Mouse (Mus musculus) gastrocnemius, adult 2 months (tissue): ENCODE measurements at regions not wholly inside any gene's neighbourhood (a gene's known extent, or its start where the extent isn't known, plus 50 kb on each side); places are given as distances from the start of the nearest gene placed in this dataset.

Experiments
- DNase-seq: peaks from one replicate; pipeline ENCODE4 v3.0.0; 2022
- H3K27ac ChIP-seq: fragments of 200-600 bp; 2 replicates; pipeline ENCODE4 v1.8.1; 2022; ENCODE audit warnings: mild to moderate bottlenecking
- H3K4me3 ChIP-seq: fragments of 200-600 bp; 2 replicates; pipeline ENCODE4 v1.8.1; 2022; ENCODE audit warnings: mild to moderate bottlenecking, moderate library complexity
- CTCF ChIP-seq: fragments of 200-600 bp; IDR thresholded peaks from 2 replicates; pipeline ENCODE4 v1.8.1; 2022; ENCODE audit warnings: antibody characterized with exemption, mild to moderate bottlenecking, moderate library complexity
- intact Hi-C: fragments of 180-260 bp; cut with DNase I; formaldehyde crosslinking; loops from one replicate; pipeline ENCODE4 v1.15.1; 2025

- DNase-seq = no peak
- intact Hi-C loops = no loop called here
- H3K4me3 ChIP-seq = no peak overlapping the region
- no peak for TF ChIP-seq CTCF
- no peak overlapping the region for H3K27ac ChIP-seq
These were observed 98.9 kb downstream of the Mab21l3 start for GRCm38 (mm10) chr3:101749841-101750240.

DNA sequence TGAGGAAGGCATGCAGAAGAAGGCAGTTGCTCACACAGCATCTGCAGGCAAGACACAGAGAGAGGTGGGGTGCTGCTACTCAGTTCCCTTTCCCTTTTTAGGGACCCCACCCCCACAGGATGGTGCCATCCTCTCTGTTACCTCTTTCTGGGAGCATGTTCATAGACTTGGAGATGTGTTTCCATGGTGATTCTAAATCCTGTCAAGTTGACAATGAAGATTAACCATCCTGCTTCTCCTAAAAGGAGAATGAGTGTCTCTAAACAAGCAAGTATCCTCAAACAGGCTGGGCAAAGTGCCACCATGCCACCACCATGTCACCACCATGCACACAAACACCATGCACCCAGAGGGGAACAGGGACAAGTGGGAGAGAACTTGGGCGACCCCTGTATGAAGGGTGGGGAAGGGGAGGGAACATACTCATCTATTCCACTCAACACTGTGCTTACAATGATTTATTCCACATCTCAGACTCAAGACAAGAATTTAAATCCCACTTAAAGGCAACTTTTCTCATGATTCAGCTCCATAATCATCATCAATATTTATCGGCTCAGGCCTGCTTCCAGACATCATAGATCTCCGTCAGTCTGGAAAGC lies 99.6 kb downstream of the Mab21l3 start:
- no peak overlapping the region for H3K27ac ChIP-seq
- no peak overlapping the region for H3K4me3 ChIP-seq
- intact Hi-C loops = no loop called here
- no peak for TF ChIP-seq CTCF
- no peak for DNase-seq

DNA sequence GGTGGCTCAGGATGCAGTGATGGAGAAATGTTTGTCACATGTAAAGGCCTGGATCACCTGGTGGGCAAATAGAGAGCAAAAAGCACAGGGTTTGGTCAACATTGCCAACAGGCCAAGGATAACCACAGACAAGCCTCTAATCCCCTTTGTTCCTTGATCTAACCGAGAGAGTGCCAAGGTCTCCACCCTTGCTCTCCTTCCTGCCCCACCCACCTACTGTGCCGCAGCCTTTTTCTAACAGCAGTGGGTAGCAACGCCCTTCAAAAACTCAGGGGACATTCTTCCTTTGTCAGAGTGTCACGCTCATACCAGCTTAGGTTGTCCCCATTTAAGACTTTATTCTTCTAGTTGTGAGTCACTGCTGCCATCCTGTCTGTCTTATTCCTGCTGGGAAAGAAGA lies 100.6 kb downstream of the Mab21l3 start:
- intact Hi-C loops = no loop called here

GRCm38 (mm10) chr3:101740906-101741305 lies 107.9 kb downstream of the Mab21l3 start:
- intact Hi-C loops = no loop called here
- no peak for DNase-seq
- no peak overlapping the region for H3K4me3 ChIP-seq
- TF ChIP-seq CTCF = no peak
- no peak overlapping the region for H3K27ac ChIP-seq

More for the DNA sequence above, 100.6 kb downstream of the Mab21l3 start:
- H3K27ac ChIP-seq = no peak overlapping the region
- TF ChIP-seq CTCF = no peak
- H3K4me3 ChIP-seq = no peak overlapping the region
- DNase-seq = no peak

DNA sequence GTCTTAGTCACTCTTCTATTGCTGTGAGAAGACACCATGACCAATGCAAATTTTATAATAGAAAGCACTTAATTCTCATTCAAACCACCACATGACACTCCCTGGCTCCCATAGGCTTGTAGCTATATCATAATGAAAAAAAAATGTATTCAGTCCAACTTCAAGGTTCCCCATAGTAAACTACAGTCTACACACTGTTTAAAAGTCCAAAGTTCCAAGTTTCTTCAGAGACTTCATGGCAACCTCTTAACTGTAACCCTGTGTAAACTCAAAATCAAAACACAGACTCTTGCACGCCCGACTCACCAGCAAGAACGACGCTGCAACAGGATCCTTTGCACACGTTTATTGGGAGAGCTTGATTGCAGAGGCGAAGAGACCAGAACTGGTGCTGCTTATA lies 111.6 kb downstream of the Mab21l3 start:
- H3K27ac ChIP-seq = no peak overlapping the region
- H3K4me3 ChIP-seq = no peak overlapping the region
- no peak for DNase-seq
- intact Hi-C loops = no loop called here
- no peak for TF ChIP-seq CTCF

DNA sequence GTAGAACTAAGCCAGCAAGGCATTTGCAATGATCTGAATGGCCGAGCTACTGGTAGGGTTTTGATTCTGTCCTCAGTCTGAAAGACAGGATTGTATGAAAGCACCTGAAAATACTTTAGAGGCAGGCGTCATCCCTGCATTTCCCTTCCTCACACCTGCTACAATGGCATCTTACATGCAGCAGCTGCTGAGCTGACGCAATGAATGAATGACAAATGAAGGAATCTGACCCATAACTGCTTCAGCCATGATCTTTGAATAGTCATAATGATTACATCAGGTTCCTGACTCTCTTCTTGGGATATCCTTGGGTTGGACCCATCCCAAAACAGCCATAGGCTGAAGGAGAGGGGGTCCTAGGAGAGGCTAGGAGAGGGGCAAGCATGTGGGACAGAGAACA lies 119.7 kb downstream of the Mab21l3 start:
- no peak for TF ChIP-seq CTCF
- no peak for DNase-seq
- intact Hi-C loops = no loop called here
- no peak overlapping the region for H3K27ac ChIP-seq
- H3K4me3 ChIP-seq = no peak overlapping the region

- H3K27ac ChIP-seq = no peak overlapping the region
- no peak overlapping the region for H3K4me3 ChIP-seq
- DNase-seq = no peak
- no peak for TF ChIP-seq CTCF
- intact Hi-C loops = no loop called here
These were observed 118.4 kb upstream of the Atp1a1 start for GRCm38 (mm10) chr3:101722926-101723325.

GRCm38 (mm10) chr3:101722001-101722400 lies 117.5 kb upstream of the Atp1a1 start:
- H3K27ac ChIP-seq = no peak overlapping the region
- H3K4me3 ChIP-seq = no peak overlapping the region
- no peak for DNase-seq
- intact Hi-C loops = no loop called here
- no peak for TF ChIP-seq CTCF

DNA sequence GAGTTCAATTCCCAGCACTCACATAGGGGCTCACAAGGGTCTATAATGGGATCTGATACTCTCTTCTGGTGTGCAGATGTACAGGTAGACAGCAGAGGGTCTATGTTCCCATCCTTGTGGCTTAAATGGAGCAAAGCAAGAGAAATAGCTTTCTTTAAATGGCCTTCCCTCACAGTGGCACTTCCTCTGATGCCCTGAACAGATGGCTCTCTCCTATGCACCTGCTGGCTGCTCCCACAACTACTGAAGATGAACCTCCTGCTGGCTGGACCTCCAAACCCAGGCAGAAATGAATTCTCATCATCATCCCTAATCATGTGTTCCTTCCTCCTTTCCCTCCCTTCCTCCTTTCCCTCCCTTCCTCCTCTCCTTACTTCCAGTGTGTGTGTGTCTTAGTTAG lies 110.9 kb upstream of the Atp1a1 start:
- no peak for TF ChIP-seq CTCF
- no peak for DNase-seq
- Histone ChIP-seq H3K27ac (no peak overlapping the region), H3K4me3 (no peak overlapping the region)
- intact Hi-C loops = no loop called here

GRCm38 (mm10) chr3:101714810-101715209 lies 110.3 kb upstream of the Atp1a1 start:
- DNase-seq = no peak
- intact Hi-C loops = no loop called here
- TF ChIP-seq CTCF = no peak
- no peak overlapping the region for H3K27ac ChIP-seq
- H3K4me3 ChIP-seq = no peak overlapping the region

- TF ChIP-seq CTCF = no peak
- Histone ChIP-seq H3K4me3 (no peak overlapping the region), H3K27ac (peak overlapping the region; percentile 70; the same call in 1 of the 2 replicates)
- DNase-seq = no peak
- intact Hi-C loops = no loop called here
These were observed 109.2 kb upstream of the Atp1a1 start for GRCm38 (mm10) chr3:101713669-101714068.

DNA sequence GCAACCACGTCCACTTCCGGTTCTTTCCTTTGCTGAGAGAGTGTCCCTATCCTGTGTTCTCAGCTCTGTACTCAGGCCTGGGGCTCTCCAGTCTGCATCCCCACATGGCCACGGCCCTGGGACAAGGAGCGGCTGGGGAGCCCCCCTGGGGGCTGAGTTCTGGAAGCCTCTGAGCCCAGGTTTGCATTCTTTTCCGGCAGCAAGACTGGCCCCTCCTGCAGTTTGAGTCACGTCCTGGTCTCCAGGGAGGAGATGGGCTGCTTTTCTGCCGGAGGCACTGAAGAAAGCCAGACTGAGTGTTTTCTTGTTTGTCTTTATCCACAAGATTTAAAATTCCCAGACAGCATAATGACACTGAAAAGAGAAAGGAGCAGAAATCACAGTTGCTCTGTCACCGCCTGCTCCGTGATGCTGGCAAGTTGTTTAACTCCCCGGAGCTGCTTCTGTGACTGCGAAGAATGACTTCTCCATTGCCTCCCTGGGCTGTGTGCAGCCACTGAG lies 108.7 kb upstream of the Atp1a1 start:
- DNase-seq = peak; percentile 66
- intact Hi-C loops = no loop called here
- TF ChIP-seq CTCF = no peak
- Histone ChIP-seq H3K27ac (peak overlapping the region; percentile 70), H3K4me3 (peak overlapping the region; percentile 52)

DNA sequence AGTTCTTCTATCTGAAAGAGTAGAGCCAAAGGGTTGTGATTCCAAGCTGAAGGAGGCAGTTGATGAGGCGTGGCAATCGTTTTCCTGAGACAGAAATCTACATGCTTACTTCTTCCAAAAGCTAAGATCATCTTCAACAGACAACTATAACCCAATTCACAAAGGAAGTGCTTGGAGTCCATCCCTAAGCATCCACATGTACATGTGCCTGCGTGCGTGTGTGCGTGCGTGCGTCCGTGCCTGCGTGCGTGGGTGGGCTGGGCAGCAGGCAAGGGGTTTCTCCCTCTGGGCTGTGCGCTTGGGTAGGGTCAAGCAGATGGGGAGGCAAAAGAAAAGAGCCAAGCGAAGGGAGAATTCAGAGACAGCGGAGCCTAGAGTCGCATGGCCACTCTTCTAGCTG lies 108.2 kb upstream of the Atp1a1 start:
- peak; percentile 22 for DNase-seq
- H3K4me3 ChIP-seq = peak overlapping the region; percentile 52
- peak overlapping the region; percentile 70 for H3K27ac ChIP-seq
- TF ChIP-seq CTCF = no peak
- intact Hi-C loops = no loop called here

DNA sequence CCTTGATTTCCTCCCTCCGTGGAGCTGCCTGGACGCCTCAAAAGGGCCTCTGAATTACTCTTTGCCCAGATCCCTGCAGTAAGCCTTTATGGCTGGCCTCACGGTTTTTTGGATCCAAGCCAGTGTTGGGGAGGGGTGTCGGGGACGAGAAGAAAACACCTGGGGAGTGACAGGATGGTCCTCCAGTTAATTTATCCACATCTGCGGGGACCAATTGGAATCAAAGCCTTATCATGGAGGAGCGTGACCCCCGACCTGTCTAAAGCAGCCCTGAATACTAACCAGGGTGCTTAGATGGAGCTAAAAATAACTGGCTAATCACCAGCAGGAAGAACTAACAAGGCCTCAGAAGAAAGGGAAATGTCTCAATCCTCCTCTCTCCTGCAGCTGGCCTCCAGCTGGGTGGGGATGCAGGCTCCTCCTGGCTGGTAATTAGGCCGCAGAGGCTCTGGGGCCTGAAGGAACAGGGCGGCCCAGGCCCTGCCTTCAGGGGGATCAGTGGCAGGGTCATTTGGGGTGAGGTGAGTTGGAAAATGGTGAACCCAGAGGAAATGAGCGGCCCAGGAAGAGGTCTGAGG lies 107.2 kb upstream of the Atp1a1 start:
- TF ChIP-seq CTCF = no peak
- peak; percentile 65 for DNase-seq
- H3K27ac ChIP-seq = peak overlapping the region; percentile 70
- intact Hi-C loops = no loop called here
- H3K4me3 ChIP-seq = no peak overlapping the region
